Comparison of ENCODE assay signal across 8 mouse cellular contexts in the genomic region with DNA sequence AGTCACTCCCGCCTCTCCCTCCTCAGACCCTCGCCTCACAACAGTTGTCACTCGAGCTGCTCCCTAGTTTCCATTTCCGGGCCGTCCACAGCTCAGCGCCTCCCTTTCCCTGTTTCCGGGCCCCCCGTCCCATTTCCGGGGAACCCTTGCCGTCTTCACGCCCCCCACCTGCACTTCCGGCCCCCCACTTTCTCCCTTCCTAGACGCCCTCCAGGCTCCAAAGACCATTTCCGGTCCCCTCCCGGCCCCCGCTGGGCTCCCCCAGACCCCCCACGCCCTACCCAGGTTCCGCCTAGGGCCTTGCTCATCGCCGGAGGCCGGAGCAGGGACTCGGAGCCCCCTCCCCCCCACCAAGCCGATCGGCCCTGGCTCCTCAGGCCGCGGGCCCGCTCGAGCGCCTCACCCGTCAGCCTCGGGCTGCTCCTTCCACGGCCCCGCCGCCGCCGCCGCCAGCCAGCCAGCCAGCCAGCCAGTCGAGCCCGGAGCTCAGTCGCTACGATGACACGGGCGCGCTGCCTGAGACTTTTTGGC. TPM values are rescaled to one million over a fixed set of nuclear protein-coding genes. Genes with fewer than 3 reads are reported as not detected.
DNase-seq lines count a peak whose midpoint lies in the region; ATAC-seq lines count a peak whose summit lies in the region.

No protein-coding gene starts in this region.

- no peaks in the 10 kb centered on the region for H3K36me3 ChIP-seq in hindbrain, embryonic 15.5 days

- WGBS in hindbrain, embryonic 15.5 days: under 1% methylated on average over 31 of the region's 44 CpGs

- peak overlapping the region; percentile 87 for H3K4me2 ChIP-seq in hindbrain, embryonic 15.5 days

- H3K4me1 ChIP-seq in hindbrain, embryonic 15.5 days (replicated peaks): peaks cover 32% of the 10 kb centered on the region

- peak; percentile 75 for ATAC-seq in hindbrain, embryonic 15.5 days (ENCODE audit: low FRiP score, low read depth)
- ATAC-seq in megakaryocyte, adult 5-6 weeks (ENCODE audit: poor library complexity, severe bottlenecking): peak; percentile 13

- peak overlapping the region; percentile 90 for H3K9ac ChIP-seq in hindbrain, embryonic 15.5 days

- H3K27me3 ChIP-seq in hindbrain, embryonic 15.5 days: no peaks in the 10 kb centered on the region

- H3K4me3 ChIP-seq in hindbrain, embryonic 15.5 days: peak overlapping the region; percentile 86

- DNase-seq in MEL-GATA-1-ER (ENCODE audit: extremely low read depth, low read depth): peak; percentile 57
- peak; percentile 66 for DNase-seq in cerebellum, adult 9-10 months
- peak; percentile 59 to 68 for DNase-seq in frontal cortex, postnatal 36 days (ENCODE audit: low spot score in 2 of 2)
- peak; percentile 36 to 60 for DNase-seq in left cerebral cortex, adult 8-10 months (ENCODE audit: low spot score in 2 of 2)
- DNase-seq in right cerebral cortex, adult 18-20 months: peak; percentile 80
- DNase-seq in urinary bladder, adult 2 months (ENCODE audit: low spot score): peak; percentile 44

- peak overlapping the region; percentile 97 for H3K27ac ChIP-seq in hindbrain, embryonic 15.5 days (replicated peaks)

- H3K9me3 ChIP-seq in hindbrain, embryonic 15.5 days: no peaks in the 10 kb centered on the region

RNA-seq across cellular contexts. Expression of a gene that starts 1.0 kb away (rescaled TPM):
- polyA plus RNA-seq in hindbrain, embryonic 15.5 days (2015; fragmentation: Nextera tagmentation; extraction: Ambion mirVana): 5.8 and 8.4 TPM in 2 replicates
- total RNA-seq in left cerebral cortex, adult 8-10 months (2022): 1 to 10 TPM; 3.0 to 4.6 (median 3.8) TPM
- 2.2 and 2.8 TPM in 2 replicates for total RNA-seq in megakaryocyte, adult 5-6 weeks (2015)
- 0.24 and 0.73 TPM in 2 replicates for total RNA-seq in megakaryocyte, adult 5-6 weeks (2017)
- polyA plus RNA-seq in urinary bladder, adult 2 months (2012; rRNA removed): 11.6 and 17.0 TPM in 2 replicates

RNA-seq across cellular contexts. Expression of a gene that starts 1.6 kb away (rescaled TPM):
- 46.1 and 49.7 TPM in 2 replicates for polyA plus RNA-seq in hindbrain, embryonic 15.5 days (2015; fragmentation: Nextera tagmentation; extraction: Ambion mirVana)
- total RNA-seq in left cerebral cortex, adult 8-10 months (2022): 100 to 1,000 TPM; 177 to 244 (median 207) TPM
- total RNA-seq in megakaryocyte, adult 5-6 weeks (2015): 119 and 132 TPM in 2 replicates
- total RNA-seq in megakaryocyte, adult 5-6 weeks (2017): 260 and 268 TPM in 2 replicates
- polyA plus RNA-seq in urinary bladder, adult 2 months (2012; rRNA removed): 84.8 and 90.2 TPM in 2 replicates

Comparison
In these comparisons a context has a peak if more than half of its experiments do, and no peak if none do; other contexts are left out.
1. Peak in every context shown above with its lines: DNase-seq, ATAC-seq, H3K4me3 ChIP-seq and H3K27ac ChIP-seq.